Mouse (Mus musculus): Measurements from ENCODE around the gene Gpc5. TPM values are rescaled to one million over a fixed set of nuclear protein-coding genes. Genes with fewer than 3 reads are reported as not detected.

Gene Gpc5
- total and polyA plus RNA-seq, 3 experiments = 0.14 TPM; not detected in 2

GRCm38 (mm10) chr14:115432368-115432767 is 340.4 kb downstream of the Gpc5 start:
- no peaks in the 10 kb centered on the region for H3K79me2 ChIP-seq (replicated peaks; ENCODE audit: control insufficient read depth, extremely low read depth, insufficient read depth, poor library complexity, severe bottlenecking)
- in situ Hi-C loops (cut with MboI; ENCODE audit: low pct_ligation_motif_present, low pct_unique_long_range_greater_than_20kb, low sequenced_read_pairs) (no loop called here), dilution Hi-C loops (cut with MboI; ENCODE audit: extremely low pct_ligation_motif_present, extremely low pct_unique_long_range_greater_than_20kb, low sequenced_read_pairs) (no loop called here)
- peaks cover 0 to 6% of the 10 kb centered on the region in 2 experiments; a peak in 1 of 4 replicates for H3K4me1 ChIP-seq (ENCODE audit: control insufficient read depth in 1 of 2, insufficient read depth in 2 of 2)
- TF ChIP-seq MYC (IDR thresholded peaks at IDR 0.05; ENCODE audit: low read depth, low read length) (no peak), UBTF (IDR thresholded peaks at IDR 0.05; ENCODE audit: low read depth, low read length) (no peak), ZNF384 (IDR thresholded peaks at IDR 0.05; ENCODE audit: low read depth, low read length) (no peak), POLR2AphosphoS2 (IDR thresholded peaks at IDR 0.05; ENCODE audit: low read depth, low read length) (no peak), RCOR1 (conservative IDR thresholded peaks at IDR 0.05; ENCODE audit: low read depth, low read length) (no peak), MXI1 (IDR thresholded peaks at IDR 0.05; ENCODE audit: low read depth, low read length) (no peak), ZKSCAN1 (IDR thresholded peaks at IDR 0.05; ENCODE audit: borderline replicate concordance, low read depth, low read length) (no peak), JUND (conservative IDR thresholded peaks at IDR 0.05; ENCODE audit: low read depth, low read length) (no peak), POLR2A (IDR thresholded peaks at IDR 0.05; ENCODE audit: low read depth, low read length) (no peak), TCF12 (IDR thresholded peaks at IDR 0.05; ENCODE audit: low read depth, low read length) (no peak), MAFK (IDR thresholded peaks at IDR 0.05; ENCODE audit: insufficient replicate concordance, low read length) (no peak), ELF1 (IDR thresholded peaks at IDR 0.05; ENCODE audit: low read depth, low read length) (no peak), BHLHE40 (IDR thresholded peaks at IDR 0.05; ENCODE audit: low read depth, low read length) (no peak), MAZ (IDR thresholded peaks at IDR 0.05; ENCODE audit: low read depth, low read length) (no peak), SIN3A (IDR thresholded peaks at IDR 0.05; ENCODE audit: low read length) (no peak)
- no peaks in the 10 kb centered on the region for H3K36me3 ChIP-seq (replicated peaks in 1 of 2; ENCODE audit: control insufficient read depth in 1 of 2, insufficient read depth in 1 of 2, low read length in 1 of 2)
- H3K27me3 ChIP-seq (replicated peaks) = no peaks in the 10 kb centered on the region
- no peak overlapping the region for H3K9ac ChIP-seq (ENCODE audit: insufficient read depth, low read depth)
- no peak for DNase-seq (ENCODE audit: extremely low read depth)
- H3K4me2 ChIP-seq (ENCODE audit: insufficient read depth, low read depth, poor library complexity, severe bottlenecking) = no peak overlapping the region
- H3K9me3 ChIP-seq (replicated peaks; ENCODE audit: low read length) = no peaks in the 10 kb centered on the region
- no peak overlapping the region for H3K27ac ChIP-seq (ENCODE audit: insufficient read depth, low read depth)
- H3K4me3 ChIP-seq (replicated peaks in 1 of 3; ENCODE audit: low read depth in 2 of 3, low read length in 2 of 3, poor library complexity in 1 of 3) = no peak overlapping the region

GRCm38 (mm10) chr14:115436617-115437016 is 344.6 kb downstream of the Gpc5 start:
- H3K27me3 ChIP-seq (replicated peaks) = no peaks in the 10 kb centered on the region
- no peak for TF ChIP-seq E2F4 (IDR thresholded peaks at IDR 0.05; ENCODE audit: insufficient replicate concordance, low read depth, low read length)
- no peak for TF ChIP-seq BHLHE40 (IDR thresholded peaks at IDR 0.05; ENCODE audit: low read depth, low read length)
- no peak for TF ChIP-seq MAX (IDR thresholded peaks at IDR 0.05; ENCODE audit: low read length)
- TF ChIP-seq CTCF (conservative IDR thresholded peaks at IDR 0.05 in 1 of 2, IDR thresholded peaks at IDR 0.05 in 1 of 2; ENCODE audit: low read depth in 2 of 2, low read length in 2 of 2) = no peak
- TF ChIP-seq ELF1 (IDR thresholded peaks at IDR 0.05; ENCODE audit: low read depth, low read length) = no peak
- no peak for TF ChIP-seq ZNF384 (IDR thresholded peaks at IDR 0.05; ENCODE audit: low read depth, low read length)
- TF ChIP-seq PAX5 (IDR thresholded peaks at IDR 0.05; ENCODE audit: low read length) = no peak
- TF ChIP-seq JUN (IDR thresholded peaks at IDR 0.05; ENCODE audit: insufficient read depth, low read depth, low read length) = no peak
- TF ChIP-seq ZC3H11A (IDR thresholded peaks at IDR 0.05; ENCODE audit: low read depth, low read length) = no peak
- no peak for TF ChIP-seq SMC3 (IDR thresholded peaks at IDR 0.05; ENCODE audit: low read depth, low read length)
- no peak for TF ChIP-seq MEF2A (IDR thresholded peaks at IDR 0.05; ENCODE audit: borderline replicate concordance, low read depth, low read length)
- TF ChIP-seq MAFK (IDR thresholded peaks at IDR 0.05; ENCODE audit: insufficient replicate concordance, low read length) = no peak
- TF ChIP-seq CHD1 (IDR thresholded peaks at IDR 0.05; ENCODE audit: low read depth, low read length) = no peak
- no peak for TF ChIP-seq POLR2AphosphoS2 (IDR thresholded peaks at IDR 0.05; ENCODE audit: low read depth, low read length)
- no peak for TF ChIP-seq EP300 (IDR thresholded peaks at IDR 0.05; ENCODE audit: low read length)
- in situ Hi-C loops (cut with MboI; ENCODE audit: low pct_ligation_motif_present, low pct_unique_long_range_greater_than_20kb, low sequenced_read_pairs) (no loop called here), dilution Hi-C loops (cut with MboI; ENCODE audit: extremely low pct_ligation_motif_present, extremely low pct_unique_long_range_greater_than_20kb, low sequenced_read_pairs) (no loop called here)
- H3K36me3 ChIP-seq (replicated peaks in 1 of 2; ENCODE audit: control insufficient read depth in 1 of 2, insufficient read depth in 1 of 2, low read length in 1 of 2) = no peaks in the 10 kb centered on the region
- DNase-seq (ENCODE audit: extremely low read depth) = peak; percentile 40
- H3K27ac ChIP-seq (ENCODE audit: insufficient read depth, low read depth) = no peak overlapping the region
- H3K79me2 ChIP-seq (replicated peaks; ENCODE audit: control insufficient read depth, extremely low read depth, insufficient read depth, poor library complexity, severe bottlenecking) = no peaks in the 10 kb centered on the region
- H3K4me2 ChIP-seq (ENCODE audit: insufficient read depth, low read depth, poor library complexity, severe bottlenecking) = no peak overlapping the region
- peaks cover 0 to 6% of the 10 kb centered on the region in 2 experiments; a peak in 1 of 4 replicates for H3K4me1 ChIP-seq (ENCODE audit: control insufficient read depth in 1 of 2, insufficient read depth in 2 of 2)
- no peaks in the 10 kb centered on the region for H3K9me3 ChIP-seq (replicated peaks; ENCODE audit: low read length)
- H3K9ac ChIP-seq (ENCODE audit: insufficient read depth, low read depth) = no peak overlapping the region
- no peak overlapping the region for H3K4me3 ChIP-seq (replicated peaks in 1 of 3; ENCODE audit: low read depth in 2 of 3, low read length in 2 of 3, poor library complexity in 1 of 3)

Data from CH12.LX (cell line).